Mouse (Mus musculus) 3134 (cell line): ENCODE measurements around the gene Tefm.
"Not testable (repeated sequence)": the region's sequence is repeated elsewhere in the genome, so short reads cannot be mapped to it uniquely, and the experiment has no call there.

Source experiments
- DNase-seq: peaks from one replicate; pipeline ENCODE4 v3.0.0-alpha.2; 2011; ENCODE audit warnings: low spot score; ENCODE audit not compliant: insufficient read length; ENCODE audit errors: extremely low read depth

Tefm gene

DNA sequence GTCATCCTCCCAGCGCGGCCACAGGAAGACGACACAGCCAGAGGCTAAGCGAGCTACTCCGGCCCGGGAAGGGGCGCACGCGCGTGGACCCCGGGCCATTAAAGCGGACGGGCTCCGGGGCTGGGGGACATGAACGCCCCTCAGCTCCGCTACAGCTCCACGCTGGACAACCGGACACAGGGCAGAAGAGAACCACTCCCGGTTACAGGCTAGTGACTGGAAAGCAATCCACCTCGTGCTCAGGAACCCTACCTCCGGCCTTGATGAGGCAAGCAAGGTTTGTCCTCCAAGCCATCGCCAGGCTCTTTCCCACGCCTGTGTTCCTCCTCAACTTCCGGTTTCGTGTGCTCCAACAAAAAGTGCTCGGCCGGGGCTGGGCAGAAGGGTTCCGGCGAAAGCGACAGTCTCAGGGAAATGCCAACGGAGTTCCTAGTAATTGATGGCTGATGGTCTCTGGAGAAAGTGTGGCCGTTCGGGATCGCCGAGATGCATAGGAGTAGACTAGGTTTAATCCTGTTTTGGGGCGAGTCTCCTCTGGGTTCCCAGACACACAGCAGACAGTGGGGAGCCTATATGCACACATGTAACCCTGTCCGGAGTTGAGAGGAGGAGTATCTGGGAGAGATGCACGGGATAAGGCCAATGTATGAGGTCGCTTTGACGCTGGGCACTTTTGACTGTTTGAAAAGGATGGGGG is at the start of gene Tefm:
TSS of gene Tefm (minus strand) at position 351 of the 697 bp plus-strand sequence.
- peak; percentile 85 for DNase-seq

DNA sequence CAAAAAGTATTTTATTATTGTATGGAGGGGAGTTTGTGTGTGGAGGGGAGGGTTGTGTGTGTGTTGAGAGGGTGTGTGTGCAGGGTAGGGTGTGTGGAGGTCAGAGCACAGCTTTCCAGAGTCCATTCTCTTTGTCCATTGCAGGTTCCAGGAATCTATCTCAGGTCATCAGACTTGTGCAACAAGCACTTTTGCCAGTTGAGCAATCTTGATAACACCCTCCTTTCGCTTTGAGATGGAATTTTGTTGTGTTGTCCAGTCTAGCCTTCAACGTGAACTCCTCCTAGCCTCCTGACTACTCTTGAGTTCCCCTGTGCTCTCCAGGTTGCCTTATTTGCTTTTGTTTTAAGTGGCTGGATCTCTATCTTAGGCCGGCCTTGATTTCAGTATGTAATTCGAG is 48.3 kb upstream of the Tefm start:
- DNase-seq, result no peak

DNA sequence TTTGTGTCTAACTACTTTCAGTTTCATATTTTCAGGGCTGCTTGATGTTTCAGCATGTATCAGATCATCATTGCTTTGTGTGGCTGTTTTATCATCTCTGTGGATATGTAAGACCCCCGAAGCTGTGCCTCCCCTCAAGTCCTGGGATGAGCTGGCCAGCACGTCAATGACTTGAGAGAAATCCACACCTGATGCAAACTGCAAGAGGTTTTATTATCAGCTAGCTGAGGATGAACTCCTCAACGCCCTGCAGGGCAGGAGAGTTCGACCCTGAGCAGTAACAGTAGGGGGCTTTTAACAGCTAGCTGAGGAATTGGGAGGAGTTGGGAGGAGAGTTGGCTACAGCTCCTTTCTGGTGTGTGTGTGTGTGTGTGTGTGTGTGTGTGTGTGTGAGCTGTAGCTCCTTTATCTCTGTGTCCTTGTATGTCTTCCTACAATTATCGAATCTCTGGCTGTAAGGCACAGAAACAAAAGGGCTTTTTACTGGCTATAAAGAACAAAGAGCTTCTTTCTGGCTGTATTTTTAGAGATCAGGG is 43.5 kb upstream of the Tefm start:
- not testable (repeated sequence) for DNase-seq

DNA sequence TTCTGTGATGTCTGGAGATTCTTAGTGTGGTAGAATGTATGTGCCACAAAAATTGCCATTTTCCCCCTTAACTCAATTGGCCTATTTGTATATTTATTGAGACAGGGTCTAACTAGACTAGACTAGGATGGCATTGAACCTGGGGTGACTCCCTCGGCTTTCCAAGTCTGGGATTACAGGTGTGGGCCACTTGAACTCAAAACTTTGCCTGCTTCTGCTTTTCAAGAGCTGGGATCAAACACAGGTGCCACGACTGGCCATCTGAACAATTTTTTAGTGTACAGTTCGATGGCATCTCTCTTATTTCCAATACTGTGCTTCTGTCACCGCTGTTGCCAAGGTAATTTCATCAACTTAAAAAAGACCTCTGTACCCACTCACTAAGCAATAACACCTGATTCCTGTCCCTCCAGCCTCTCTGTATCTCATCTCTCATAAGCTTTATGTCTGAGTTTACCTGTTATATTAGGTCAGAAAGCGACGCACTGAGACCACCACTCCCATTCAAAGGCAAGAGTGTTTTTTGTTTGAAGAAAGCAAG is 42.6 kb upstream of the Tefm start:
- no peak for DNase-seq

DNA sequence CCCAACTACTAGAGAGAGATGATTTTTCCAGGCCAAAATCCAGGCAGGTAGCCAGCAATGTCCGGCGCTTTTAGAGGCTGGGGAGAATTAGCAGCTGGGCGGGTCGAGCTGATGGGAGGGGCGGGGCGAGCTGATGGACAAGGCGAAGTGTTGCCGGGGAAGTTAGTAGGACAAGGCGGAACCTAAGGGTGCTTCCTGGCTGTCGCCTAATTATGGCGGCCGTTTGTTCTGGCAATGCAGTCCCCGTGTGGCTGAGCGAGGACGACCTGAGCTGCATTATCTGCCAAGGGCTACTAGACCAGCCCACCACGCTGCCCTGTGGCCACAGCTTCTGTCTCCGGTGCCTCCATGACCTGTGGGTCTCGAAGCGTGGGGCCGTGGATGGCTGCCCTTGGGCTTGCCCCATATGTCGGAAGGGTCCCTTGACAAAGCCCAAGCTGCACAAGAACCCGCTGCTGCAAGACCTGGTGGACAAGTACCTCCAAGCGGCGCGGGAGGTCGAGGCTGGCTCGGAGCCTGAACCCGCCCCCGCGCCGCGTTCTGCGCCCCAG is 41.8 kb upstream of the Tefm start, which contains the start of gene Rnf135:
TSS of gene Rnf135 (plus strand) at position 147 of the 551 bp plus-strand sequence.
- peak; percentile 95 for DNase-seq

DNA sequence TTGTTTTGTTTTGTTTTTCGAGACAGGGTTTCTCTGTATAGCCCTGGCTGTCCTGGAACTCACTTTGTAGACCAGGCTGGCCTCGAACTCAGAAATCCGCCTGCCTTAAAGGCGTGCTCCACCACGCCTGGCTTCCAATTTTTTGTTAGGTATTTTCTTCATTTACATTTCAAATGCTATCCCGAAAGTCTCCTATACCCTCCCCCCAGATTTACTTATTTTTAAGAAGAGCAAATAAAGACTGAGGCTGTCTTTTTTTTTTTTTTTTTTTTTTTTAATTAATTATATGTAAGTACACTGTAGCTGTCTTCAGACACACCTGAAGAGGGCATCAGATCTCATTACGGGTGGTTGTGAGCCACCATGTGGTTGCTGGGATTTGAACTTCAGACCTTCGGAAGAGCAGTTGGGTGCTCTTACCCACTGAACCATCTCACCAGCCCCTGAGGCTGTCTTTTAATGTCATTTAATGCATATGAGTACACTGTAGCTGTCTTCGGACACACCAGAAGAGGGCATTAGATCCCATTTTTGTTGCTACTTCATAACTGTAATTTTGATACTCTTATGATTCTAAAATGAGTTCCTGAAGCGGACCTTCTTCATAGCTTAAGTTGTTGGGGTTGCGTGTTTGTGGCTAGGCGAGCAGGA is 41.2 kb upstream of the Tefm start:
- DNase-seq, result not testable (repeated sequence)

DNA sequence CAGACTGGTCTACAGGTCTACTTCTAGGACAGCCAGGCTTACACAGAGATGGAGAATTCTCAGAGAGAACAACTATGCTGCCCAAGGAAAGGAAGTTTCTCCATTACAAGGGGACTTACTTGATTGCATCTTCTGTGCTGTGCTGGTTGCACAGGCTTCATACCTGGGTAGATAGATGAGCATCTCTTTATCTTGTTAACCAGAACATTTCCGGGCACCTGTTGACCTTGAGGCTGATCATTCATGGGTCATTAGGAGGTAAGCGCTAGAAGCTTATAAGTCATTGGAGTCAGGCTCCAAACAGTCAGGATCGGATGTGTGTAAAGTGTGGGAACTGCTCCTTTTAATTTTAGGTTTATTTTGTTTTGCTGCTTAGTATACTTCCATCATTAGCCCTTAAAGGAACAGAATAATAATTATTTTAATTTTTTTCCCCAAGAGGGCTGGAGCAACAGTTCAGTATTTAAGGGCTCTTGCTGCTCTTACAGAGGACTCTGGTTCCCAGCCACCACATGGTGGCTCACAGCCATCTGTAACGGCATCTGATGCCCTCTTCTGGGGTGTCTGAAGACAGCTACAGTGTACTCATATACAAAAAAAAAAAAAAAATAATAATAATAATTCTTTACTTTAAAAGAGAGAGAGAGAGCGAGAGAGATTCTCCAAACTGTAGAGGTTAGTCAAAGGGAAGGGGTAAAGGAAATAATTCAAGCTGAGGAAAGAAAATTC is 39.2 kb upstream of the Tefm start:
- DNase-seq, result no peak

DNA sequence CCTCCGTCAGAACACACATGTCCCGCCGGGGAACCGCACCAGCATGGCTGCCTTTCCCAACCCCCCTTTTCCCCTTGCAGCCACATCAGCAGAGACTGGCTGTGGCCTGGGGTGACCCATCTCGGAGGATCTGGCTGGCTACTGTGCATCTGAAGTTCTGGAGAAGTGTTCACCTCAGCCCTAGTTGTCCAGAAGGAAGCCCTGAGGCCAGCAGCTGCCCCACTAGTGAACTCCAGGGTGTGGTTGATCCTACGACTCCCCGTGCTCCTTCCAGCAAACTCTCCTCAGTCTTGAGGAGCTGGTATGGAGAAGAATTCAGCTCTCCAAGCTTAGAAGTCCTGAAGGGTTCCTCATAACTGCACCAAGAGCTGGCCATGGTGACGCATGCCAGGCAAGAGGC is 36.3 kb upstream of the Tefm start:
- DNase-seq, result no peak

DNA sequence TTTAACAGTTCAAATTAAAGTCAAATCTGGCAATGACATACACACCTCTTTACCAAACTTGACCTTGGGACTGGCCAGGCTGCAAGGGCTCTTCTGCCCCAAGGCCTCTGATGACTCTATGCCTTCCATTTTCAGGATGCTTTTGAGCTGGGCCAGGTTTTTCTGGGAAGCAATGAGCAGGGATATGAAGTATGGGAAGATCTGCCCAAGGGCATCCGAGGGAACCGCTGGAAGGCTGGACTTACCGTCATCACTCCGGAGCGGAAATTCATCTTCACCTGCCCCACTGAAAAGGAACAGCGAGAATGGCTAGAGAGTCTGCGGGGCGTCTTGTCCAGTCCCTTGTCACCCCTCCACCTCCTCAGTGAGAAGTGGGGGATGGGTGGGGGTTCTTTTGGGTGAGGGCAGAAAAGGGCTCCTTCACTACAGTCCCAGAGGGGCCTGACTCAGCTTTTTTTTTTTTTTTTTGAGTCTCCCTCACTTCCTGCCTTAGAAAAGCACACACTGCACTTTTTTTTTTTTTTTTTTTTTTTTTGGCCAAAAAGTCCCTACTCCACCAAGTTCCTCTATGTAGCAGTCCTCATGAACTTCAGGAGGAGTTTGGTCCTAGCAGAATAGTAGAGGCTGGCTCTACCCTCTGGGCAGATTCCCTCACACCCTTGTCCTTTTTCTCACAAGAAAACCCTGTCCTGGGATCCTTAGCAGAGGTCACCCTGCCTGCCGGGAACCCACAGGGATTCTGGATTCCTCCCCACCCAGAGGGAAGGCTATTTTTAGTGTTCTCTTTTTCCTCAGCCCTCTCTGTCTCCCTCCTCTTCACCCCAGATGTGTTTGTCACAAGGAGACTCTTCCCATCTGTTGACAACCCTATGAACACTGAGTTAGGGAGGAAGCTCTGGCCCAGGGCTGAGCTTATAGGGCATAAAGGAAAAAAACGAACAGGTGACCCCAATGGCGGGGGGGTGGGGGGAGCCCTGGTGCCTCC is 35.2 kb upstream of the Tefm start:
- no peak for DNase-seq

DNA sequence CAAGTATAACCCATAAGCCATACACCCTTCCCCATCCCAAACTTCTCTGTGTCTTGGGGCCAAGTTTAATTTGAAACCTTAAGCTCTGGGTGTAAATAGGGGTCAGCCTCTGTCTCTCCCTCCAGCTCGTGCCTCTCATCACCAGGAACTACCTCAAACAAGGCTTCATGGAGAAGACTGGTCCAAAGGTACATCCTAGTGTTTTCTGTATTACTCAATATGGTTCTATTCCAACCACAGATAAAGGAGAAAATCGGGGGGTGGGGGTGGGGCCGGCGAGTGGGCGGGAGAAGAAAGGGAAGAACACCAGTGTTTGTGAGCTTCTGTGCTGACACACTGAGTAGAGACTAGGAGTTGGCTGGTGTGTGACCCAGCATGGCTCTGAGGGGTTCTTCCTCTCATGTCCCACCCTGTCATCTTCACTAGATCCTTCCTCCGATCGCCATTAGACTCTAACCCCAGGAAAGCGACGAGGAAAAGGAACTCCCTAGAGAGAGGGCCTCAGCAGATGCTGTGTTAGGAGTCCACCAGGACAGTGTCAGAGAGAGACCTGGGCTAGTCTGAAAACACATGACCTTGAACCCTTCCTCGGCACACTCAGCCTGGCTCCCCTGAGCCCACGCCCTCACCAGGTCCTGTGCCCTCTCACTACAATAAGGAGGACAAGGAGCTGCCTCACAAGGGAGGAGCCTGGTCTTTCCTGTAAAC is 32.1 kb upstream of the Tefm start:
- DNase-seq, result no peak

DNA sequence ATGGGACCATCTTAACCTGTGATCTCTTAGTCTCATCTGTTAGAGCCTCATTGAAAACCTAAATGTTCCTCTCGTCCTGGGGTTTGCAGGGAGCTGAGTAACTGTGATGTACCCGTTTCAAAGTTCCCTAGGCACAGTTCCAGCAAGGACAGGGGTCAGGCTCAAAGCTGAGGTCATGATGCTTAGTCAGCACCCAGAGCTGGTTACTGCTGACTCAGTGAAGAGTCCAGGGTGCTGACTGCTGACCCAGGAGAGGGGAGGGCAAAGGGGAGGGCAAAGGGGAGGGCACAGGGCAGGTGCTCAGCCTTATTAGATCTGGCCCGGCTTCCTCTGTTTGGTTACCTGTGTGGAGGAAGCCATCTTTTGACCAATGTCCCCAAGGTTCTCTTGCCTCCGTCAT is 29.9 kb upstream of the Tefm start:
- no peak for DNase-seq

DNA sequence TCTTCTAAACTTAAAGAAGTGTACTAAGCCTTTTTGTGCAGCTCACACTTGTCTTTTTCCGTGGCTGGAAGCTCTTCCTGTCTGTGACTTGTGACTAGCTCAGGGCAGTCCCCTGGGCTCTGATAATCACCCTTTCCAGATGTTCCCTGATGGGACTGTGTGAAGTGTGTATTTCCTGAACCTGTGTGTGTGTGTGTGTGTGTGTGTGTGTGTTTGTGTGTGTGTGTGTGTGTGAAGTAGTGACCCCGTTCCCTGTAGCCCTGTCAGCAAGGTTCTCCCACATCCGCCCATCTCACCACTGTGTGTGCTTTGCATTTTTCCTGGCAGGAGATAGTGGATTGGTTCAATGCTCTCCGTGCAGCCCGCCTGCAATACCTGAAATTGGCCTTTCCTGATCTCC is 28.4 kb upstream of the Tefm start:
- no peak for DNase-seq

DNA sequence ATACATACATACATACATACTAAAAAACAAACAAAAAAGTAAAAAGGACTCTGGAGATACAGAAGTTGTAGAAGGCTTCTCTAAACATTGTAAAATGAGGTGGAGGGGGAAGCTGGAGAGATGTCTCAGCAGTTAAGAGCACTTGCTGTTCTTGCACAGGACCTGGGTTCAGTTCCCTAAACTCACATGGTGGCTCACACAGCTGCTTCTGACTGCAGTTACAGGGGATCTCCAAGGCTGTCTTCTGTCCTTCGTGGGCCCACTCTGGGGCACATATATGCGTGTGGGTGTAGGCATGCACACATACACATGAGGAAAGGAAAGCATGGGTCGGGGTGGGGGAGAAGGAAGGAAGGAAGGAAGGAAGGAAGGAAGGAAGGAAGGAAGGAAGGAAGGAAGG is 27.7 kb upstream of the Tefm start:
- no peak for DNase-seq

DNA sequence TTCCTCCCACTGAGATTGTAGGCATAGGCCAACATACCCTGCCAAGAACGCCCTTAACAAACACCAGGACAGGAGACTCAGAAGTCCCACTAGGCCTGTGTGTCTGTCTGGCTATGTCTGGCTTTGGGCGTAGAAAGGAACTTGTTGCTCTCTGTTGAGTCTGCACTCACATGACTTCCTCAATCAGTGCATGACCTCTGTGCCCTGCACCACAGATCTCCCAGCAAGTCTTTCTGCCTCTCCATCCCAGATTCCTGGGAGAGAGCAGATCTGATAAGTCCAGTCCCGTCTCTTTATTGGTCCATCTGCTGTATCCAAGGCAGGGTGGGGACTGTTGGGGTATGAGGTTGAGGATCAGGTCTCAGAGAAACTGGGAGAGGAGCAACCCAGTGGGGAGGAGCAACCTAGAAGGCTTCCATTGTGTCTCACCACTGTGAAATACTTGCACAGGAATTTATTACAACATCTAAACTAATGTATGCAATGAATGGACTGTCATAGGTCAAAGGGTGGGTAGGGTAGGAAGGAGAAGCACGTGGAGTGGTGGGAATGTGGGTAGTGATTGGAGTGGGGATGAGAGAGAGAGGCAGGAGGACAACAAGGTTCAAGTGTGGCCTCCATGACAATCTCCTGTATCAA is 26.8 kb upstream of the Tefm start:
- DNase-seq, result no peak

DNA sequence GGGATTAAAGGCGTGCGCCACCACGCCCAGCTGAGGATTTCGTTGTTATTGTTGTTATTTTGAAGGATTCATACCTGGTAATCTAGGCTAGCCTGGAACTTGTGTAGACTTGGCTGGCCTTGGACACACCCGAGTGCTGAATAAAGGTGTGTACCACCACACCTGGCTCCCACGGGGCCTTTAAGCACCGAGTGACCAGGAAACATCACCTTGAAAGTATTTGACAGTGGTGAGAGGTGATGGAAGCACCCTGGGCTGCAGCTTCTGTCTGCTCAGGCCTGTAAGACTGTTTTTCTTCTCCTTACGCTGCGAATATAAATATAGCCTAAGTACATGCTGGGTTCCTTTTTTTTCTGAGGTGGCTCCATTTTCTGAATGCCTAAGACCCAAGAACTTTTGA is 26.1 kb upstream of the Tefm start:
- no peak for DNase-seq

DNA sequence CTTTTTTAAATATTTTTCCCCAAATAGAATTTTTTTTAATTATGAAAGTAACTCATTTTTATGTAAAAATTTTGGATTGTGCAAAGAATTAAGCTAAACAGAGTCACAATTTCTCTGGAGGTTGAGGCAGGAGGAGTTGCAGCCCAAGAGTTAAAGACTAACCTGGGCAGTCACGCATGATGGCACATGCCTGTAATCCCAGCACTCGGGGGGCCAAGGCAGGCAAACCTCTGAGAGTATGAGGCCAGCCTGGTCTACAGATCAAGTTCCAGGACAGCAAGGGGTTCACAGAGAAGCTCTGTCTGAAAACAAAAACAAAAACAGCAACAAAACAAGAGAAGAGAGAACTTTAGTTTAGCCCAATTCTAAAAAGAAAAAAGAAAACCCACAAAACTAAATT is 22.2 kb upstream of the Tefm start:
- DNase-seq, result no peak

DNA sequence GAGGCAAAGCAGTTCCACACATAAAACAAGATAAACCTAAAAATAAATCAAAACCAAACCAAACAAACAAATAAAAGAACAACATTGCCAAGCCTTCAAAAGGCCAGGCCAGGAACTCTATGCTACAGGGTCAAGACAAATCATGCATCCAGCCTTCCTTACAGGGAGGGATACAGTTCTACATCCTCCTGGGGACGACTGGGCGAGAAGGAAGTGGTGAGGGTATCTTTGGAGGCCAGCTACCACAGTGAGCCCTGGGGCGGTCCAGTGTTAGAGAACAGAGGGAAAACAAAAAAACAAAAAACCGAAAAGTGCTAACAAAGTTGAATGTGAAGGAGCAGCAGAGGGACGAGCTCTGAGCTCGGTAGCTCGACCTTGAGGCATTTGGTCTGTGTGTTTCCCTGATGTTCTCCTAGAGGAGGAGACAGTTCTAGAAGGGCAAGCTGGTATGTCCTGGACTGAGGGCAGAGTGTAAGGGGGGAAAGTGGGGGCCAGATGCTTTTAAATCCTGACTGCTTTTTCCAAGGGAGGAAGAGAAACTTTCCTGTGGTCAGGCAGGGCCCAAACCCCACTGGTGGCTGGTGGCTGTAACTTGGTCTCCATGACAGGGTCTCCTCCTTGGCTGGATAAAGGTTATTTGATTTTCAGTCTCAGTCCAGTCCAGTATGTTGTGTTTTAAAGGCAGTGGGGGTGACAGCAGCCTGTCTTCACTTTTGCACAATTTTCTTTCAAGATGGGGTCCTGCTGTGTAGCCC is 21.6 kb upstream of the Tefm start:
- DNase-seq, result no peak

DNA sequence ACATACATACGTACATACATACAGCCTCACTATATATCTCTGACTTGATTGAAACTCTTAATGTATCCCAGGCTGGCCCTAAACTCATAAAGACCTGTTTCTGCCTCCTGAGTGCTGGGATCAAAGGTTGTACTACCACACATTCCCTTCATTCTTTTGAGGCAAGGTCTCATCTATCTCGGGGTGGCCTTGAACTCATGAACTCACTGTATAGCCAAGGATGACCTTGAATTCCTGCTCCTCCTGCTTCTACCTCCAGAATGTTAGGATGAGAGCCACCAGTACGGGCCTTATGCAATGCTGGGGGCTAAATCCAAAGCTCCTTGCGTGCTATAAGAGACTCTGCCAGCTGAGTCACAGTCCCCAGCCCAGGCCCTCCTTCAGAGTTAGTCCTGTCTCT is 19.1 kb upstream of the Tefm start:
- DNase-seq, result no peak
